Mouse (Mus musculus): ENCODE measurements at regions not wholly inside any gene's neighbourhood (a gene's known extent, or its start where the extent isn't known, plus 50 kb on each side); places are given as distances from the start of the nearest gene placed in this dataset.

DNA sequence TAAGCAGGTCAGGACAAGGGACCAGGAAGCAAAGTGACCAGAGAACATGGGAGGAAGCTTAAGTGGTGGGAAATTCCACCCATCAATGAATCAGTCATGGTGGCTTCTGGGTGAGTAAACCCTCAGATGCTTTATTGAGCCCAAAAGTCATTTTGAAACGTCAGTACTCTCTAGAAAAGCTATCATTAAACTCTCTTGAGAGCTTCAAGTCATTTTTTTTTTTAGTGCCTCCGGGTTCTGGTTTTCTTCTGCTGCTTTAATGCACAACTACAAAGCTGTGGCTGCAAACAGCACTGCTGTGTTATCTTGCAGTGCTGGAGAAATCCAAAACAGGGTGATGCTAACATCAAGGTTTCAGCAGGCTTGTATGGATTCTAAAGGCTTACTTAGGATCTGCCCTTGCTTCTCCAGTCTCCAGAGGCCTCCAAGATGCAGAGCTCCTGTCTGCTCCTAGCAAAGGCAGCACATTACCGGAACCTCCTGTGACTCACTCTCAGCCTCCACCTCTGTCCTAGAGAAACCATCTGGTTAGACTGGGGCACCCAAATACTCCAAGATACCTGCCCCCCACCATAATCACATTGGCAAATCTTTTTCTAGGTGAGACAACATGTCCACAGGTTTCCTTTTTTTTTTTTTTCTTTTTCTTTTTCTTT is 133.2 kb downstream of the Gipc2 start:
- no peak for TF ChIP-seq CTCF (IDR thresholded peaks at IDR 0.05; ENCODE audit: low read depth, low read length)
- no peak for TF ChIP-seq POLR2A (IDR thresholded peaks at IDR 0.05; ENCODE audit: insufficient read depth, low read length)

Measured in ES-Bruce4 (cell line).